Mouse (Mus musculus) intestine, postnatal 0 days (tissue): Measurements from ENCODE around the gene Cdc6. TPM values are rescaled to one million over a fixed set of nuclear protein-coding genes. Genes with fewer than 3 reads are reported as not detected.

Source experiments
- ATAC-seq: fragments of 200-750 bp; cut with Nextera tagmentation; 2 replicates; pipeline ENCODE4 v1.8.0; 2017; ENCODE audit warnings: mild to moderate bottlenecking, moderate TSS enrichment, moderate library complexity
- H3K27ac ChIP-seq: fragments of 300-500 bp; sonication (generic); 2 replicates; pipeline ENCODE4 v1.5.1; 2014; ENCODE audit warnings: mild to moderate bottlenecking, low read depth, low read length, moderate library complexity
- H3K27me3 ChIP-seq: fragments of 300-500 bp; sonication (generic); replicated peaks from 2 replicates; pipeline ENCODE4 v1.6.1; 2014; ENCODE audit warnings: low read length, mixed read lengths; ENCODE audit not compliant: control insufficient read depth, insufficient read depth
- H3K36me3 ChIP-seq: fragments of 300-500 bp; sonication (generic); 2 replicates; pipeline ENCODE4 v1.6.1; 2014; ENCODE audit warnings: mild to moderate bottlenecking, moderate library complexity; ENCODE audit not compliant: control insufficient read depth, insufficient read depth
- H3K4me1 ChIP-seq: fragments of 300-500 bp; sonication (generic); replicated peaks from 2 replicates; pipeline ENCODE4 v1.6.1; 2014; ENCODE audit warnings: antibody characterized with exemption, low read length, mixed read lengths; ENCODE audit not compliant: control insufficient read depth, insufficient read depth
- H3K4me2 ChIP-seq: fragments of 300-500 bp; sonication (generic); replicated peaks from 2 replicates; pipeline ENCODE4 v1.6.1; 2014; ENCODE audit warnings: low read depth, mild to moderate bottlenecking, moderate library complexity
- H3K4me3 ChIP-seq: fragments of 300-500 bp; sonication (generic); 2 replicates; pipeline ENCODE4 v1.5.1; 2014; ENCODE audit warnings: low read depth, low read length
- H3K9ac ChIP-seq: fragments of 300-500 bp; sonication (generic); 2 replicates; pipeline ENCODE4 v1.6.1; 2014; ENCODE audit warnings: mild to moderate bottlenecking, low read depth, low read length
- H3K9me3 ChIP-seq: fragments of 300-500 bp; sonication (generic); 2 replicates; pipeline ENCODE4 v1.6.1; 2016; ENCODE audit warnings: mixed run types; ENCODE audit not compliant: control insufficient read depth
- CTCF ChIP-seq: sonication (generic); IDR thresholded peaks from 2 replicates; pipeline ENCODE4 v1.5.1; 2016; ENCODE audit warnings: low read depth, mild to moderate bottlenecking, control low read depth, antibody characterized with exemption, moderate library complexity
- whole genome bisulfite sequencing: fragments of 180-500 bp; shearing (Covaris S2); extraction: QIAGEN DNeasy Blood & Tissue Kit; methylation state at CpG from one replicate; pipeline ENCODE4 v1.1.7; 2014; 5-methylcytosine and 5-hydroxymethylcytosine counted together
- polyA plus RNA-seq: library from polyadenylated mRNA; unstranded; fragments of >200 nt; fragmentation: Nextera tagmentation; extraction: Ambion mirVana; gene quantifications from 2 replicates; pipeline ENCODE4 v1.2.1, GENCODE M21; 2015

Cdc6 gene
- polyA plus RNA-seq, 1 experiment from 2014 or later: 4.5 TPM

GRCm38 (mm10) chr11:98972801-98973360 lies 65.3 kb downstream of the Cdc6 start:
- Histone ChIP-seq H3K9ac (no peak overlapping the region), H3K9me3 (no peaks in the 10 kb centered on the region), H3K4me1 (0 out of 2 replicates have a peak, but pooled peaks cover 3% of the 10 kb centered on the region), H3K27ac (peak overlapping the region; percentile 41; the same call in 1 of the 2 replicates), H3K4me2 (no peak overlapping the region), H3K36me3 (peaks cover 64% of the 10 kb centered on the region), H3K27me3 (no peaks in the 10 kb centered on the region), H3K4me3 (no peak overlapping the region)
- 82% methylated on average over 9 of the region's 9 CpGs for WGBS
- TF ChIP-seq CTCF: no peak
- ATAC-seq: no peak

Other genes starting within 250 kb of the Cdc6 start
- 0.38 and 0.42 TPM in 2 replicates for gene Gsdma, start 243.4 kb upstream of the Cdc6 start, polyA plus RNA-seq
- gene Psmd3, start 225.2 kb upstream of the Cdc6 start, polyA plus RNA-seq: 95.5 and 96.2 TPM in 2 replicates
- gene Csf3, start 206.5 kb upstream of the Cdc6 start, polyA plus RNA-seq: 0.08 TPM in 1 of 2 replicates, not detected in the other
- gene Med24, start 178.4 kb upstream of the Cdc6 start, polyA plus RNA-seq: 14.7 and 18.5 TPM in 2 replicates
- 32.4 and 39.1 TPM in 2 replicates for gene Thra, start 167.2 kb upstream of the Cdc6 start, polyA plus RNA-seq
- gene Nr1d1, start 132.5 kb upstream of the Cdc6 start, polyA plus RNA-seq: 4.1 and 5.1 TPM in 2 replicates
- 12.6 and 15.1 TPM in 2 replicates for gene Msl1, start 112.3 kb upstream of the Cdc6 start, polyA plus RNA-seq
- gene Casc3, start 102.9 kb upstream of the Cdc6 start, polyA plus RNA-seq: 10.8 and 12.4 TPM in 2 replicates
- gene Rapgefl1, start 71.0 kb upstream of the Cdc6 start, polyA plus RNA-seq: 0.69 and 0.80 TPM in 2 replicates
- 3.9 and 5.0 TPM in 2 replicates for gene Wipf2, start 44.2 kb upstream of the Cdc6 start, polyA plus RNA-seq
- gene Rara, start 20.0 kb downstream of the Cdc6 start, polyA plus RNA-seq: 22.2 and 22.4 TPM in 2 replicates
- gene Gjd3, start 75.2 kb downstream of the Cdc6 start, polyA plus RNA-seq: 0.61 and 0.80 TPM in 2 replicates
- gene Top2a, start 116.4 kb downstream of the Cdc6 start, polyA plus RNA-seq: 40.9 and 41.8 TPM in 2 replicates
- gene Igfbp4, start 133.4 kb downstream of the Cdc6 start, polyA plus RNA-seq: 174 and 176 TPM in 2 replicates
- 0.39 and 0.53 TPM in 2 replicates for gene Tns4, start 181.5 kb downstream of the Cdc6 start, polyA plus RNA-seq
- gene Ccr7, start 247.3 kb downstream of the Cdc6 start, polyA plus RNA-seq: 0.14 TPM in 1 of 2 replicates, not detected in the other